Mouse (Mus musculus) lung, embryonic 15.5 days (tissue): ENCODE measurements at regions not wholly inside any gene's neighbourhood (a gene's known extent, or its start where the extent isn't known, plus 50 kb on each side); places are given as distances from the start of the nearest gene placed in this dataset.

ENCODE experiments used
- ATAC-seq: fragments of 200-750 bp; cut with Nextera tagmentation; 2 replicates; pipeline ENCODE4 v1.8.0; 2017; ENCODE audit warnings: moderate number of reproducible peaks, borderline replicate concordance; ENCODE audit not compliant: low FRiP score, low TSS enrichment; ENCODE audit errors: extremely low read depth
- H3K27ac ChIP-seq: fragments of 300-500 bp; sonication (generic); 2 replicates; pipeline ENCODE4 v1.5.1; 2015; ENCODE audit warnings: moderate library complexity, mild to moderate bottlenecking, inconsistent platforms
- H3K27me3 ChIP-seq: fragments of 300-500 bp; sonication (generic); 2 replicates; pipeline ENCODE4 v1.6.1; 2015; ENCODE audit warnings: inconsistent platforms
- H3K36me3 ChIP-seq: fragments of 300-500 bp; sonication (generic); 2 replicates; pipeline ENCODE4 v1.6.1; 2015; ENCODE audit warnings: inconsistent platforms
- H3K4me1 ChIP-seq: fragments of 300-500 bp; sonication (generic); 2 replicates; pipeline ENCODE4 v1.6.1; 2015; ENCODE audit warnings: inconsistent platforms
- H3K4me2 ChIP-seq: fragments of 300-500 bp; sonication (generic); 2 replicates; pipeline ENCODE4 v1.6.1; 2015; ENCODE audit warnings: inconsistent platforms, mild to moderate bottlenecking, moderate library complexity
- H3K4me3 ChIP-seq: fragments of 300-500 bp; sonication (generic); 2 replicates; pipeline ENCODE4 v1.5.1; 2015; ENCODE audit warnings: mild to moderate bottlenecking, inconsistent platforms
- H3K9ac ChIP-seq: fragments of 300-500 bp; sonication (generic); 2 replicates; pipeline ENCODE4 v1.6.1; 2015; ENCODE audit warnings: inconsistent platforms
- H3K9me3 ChIP-seq: fragments of 300-500 bp; sonication (generic); 2 replicates; pipeline ENCODE4 v1.6.1; 2016; ENCODE audit warnings: inconsistent platforms
- WGBS: fragments of 180-500 bp; shearing (Covaris S2); methylation state at CpG from one replicate; pipeline ENCODE4 v1.1.7; 2015; 5-methylcytosine and 5-hydroxymethylcytosine counted together

DNA sequence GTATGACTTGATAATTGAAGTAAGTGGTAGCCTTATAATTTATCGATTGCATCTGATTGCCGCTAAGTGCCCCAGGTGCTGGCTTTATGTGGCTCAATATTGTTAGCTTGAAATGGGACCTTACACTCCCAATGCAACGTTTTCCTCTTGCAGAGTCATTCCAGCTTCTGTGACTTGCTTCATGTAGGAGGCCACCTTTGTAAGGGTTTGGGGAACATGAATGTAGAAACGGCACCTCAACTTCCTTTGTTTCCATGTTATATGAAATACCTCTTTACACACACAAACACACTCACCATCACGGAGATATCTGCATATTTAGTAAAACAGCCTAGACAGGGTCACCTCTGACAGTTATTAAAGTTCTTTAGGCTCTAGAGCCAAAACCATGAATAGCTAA is 59.4 kb upstream of the Cep78 start:
- no peaks in the 10 kb centered on the region for H3K9me3 ChIP-seq
- H3K27me3 ChIP-seq = no peaks in the 10 kb centered on the region
- H3K27ac ChIP-seq = no peak overlapping the region
- no peaks in the 10 kb centered on the region for H3K4me1 ChIP-seq
- H3K4me2 ChIP-seq = no peak overlapping the region
- H3K36me3 ChIP-seq = no peaks in the 10 kb centered on the region
- no peak for ATAC-seq
- 75% methylated on average over 5 of the region's 5 CpGs for WGBS
- no peak overlapping the region for H3K9ac ChIP-seq
- no peak overlapping the region for H3K4me3 ChIP-seq

DNA sequence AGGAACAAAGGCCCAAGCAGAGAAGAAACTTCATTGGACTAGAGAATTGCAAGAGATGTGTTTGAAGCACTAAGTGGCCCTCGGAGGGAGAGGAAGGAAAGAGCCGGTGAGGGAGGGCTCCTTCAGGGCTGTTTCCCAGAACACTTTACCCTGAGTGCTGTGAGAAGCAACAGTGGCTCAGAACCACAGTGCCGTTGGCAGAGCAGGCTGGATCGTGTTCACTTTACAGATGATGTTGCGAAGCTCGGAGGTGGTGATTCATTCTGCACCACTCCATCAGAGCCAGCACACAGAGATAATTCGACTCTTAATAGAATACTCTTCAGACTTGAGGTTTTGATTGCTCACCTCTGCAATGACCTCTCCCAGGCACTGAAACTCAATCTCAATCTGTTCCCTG is 58.2 kb upstream of the Cep78 start:
- Histone ChIP-seq H3K4me1 (no peaks in the 10 kb centered on the region), H3K27me3 (no peaks in the 10 kb centered on the region), H3K36me3 (no peaks in the 10 kb centered on the region), H3K9me3 (no peaks in the 10 kb centered on the region), H3K4me3 (no peak overlapping the region), H3K9ac (no peak overlapping the region), H3K4me2 (no peak overlapping the region), H3K27ac (no peak overlapping the region)
- WGBS = 77% methylated on average over 7 of the region's 7 CpGs
- no peak for ATAC-seq

DNA sequence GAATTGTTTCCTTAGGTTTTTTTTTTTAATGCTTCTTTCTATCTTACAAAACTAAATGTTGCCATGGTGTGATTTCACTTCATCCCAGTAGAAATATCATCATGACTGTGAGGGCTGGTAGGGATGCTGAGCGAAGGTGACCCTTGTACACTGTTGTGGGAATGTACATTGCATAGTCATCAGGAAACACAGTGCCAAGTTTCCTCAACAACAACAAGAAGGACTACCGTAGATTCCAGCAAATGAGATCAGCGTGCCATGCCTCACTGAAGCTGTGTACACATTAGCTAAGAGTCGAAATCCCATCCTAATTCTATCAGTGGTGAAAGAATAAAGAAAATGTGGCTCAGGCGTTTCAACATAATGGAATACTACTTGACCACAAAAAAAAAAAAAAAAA is 57.1 kb upstream of the Cep78 start:
- 78% methylated on average over 5 of the region's 5 CpGs for whole genome bisulfite sequencing
- H3K27me3 ChIP-seq = no peaks in the 10 kb centered on the region

DNA sequence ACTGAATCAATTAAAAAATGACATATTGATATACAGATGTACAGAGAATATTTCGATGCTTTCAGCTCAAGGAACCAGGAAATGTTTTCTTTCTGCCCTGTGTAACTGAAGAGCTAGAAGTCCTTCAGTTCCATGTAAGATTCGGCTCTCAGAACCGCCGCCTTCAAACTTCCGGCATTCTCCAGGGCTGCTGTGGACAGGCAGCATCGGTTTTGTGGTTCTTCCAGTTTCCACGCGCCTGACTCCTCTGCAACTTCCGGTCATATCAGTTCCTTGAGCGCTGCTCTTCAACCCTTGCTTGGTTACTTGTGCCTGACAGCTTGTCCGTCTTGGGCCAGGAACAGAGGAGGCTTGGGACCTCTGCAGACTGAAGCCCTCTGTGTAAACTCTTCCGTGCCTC is 53.0 kb upstream of the Cep78 start:
- no peaks in the 10 kb centered on the region for H3K9me3 ChIP-seq
- H3K27ac ChIP-seq = no peak overlapping the region
- no peaks in the 10 kb centered on the region for H3K4me1 ChIP-seq
- no peaks in the 10 kb centered on the region for H3K27me3 ChIP-seq
- 0 out of 2 replicates have a peak overlapping the region, but pooled peaks have one; percentile 7 for H3K4me2 ChIP-seq
- ATAC-seq = no peak
- WGBS = 52% methylated on average over 12 of the region's 12 CpGs
- H3K9ac ChIP-seq = no peak overlapping the region
- H3K4me3 ChIP-seq = no peak overlapping the region
- no peaks in the 10 kb centered on the region for H3K36me3 ChIP-seq

More for the DNA sequence above, 57.1 kb upstream of the Cep78 start:
- H3K4me2 ChIP-seq = no peak overlapping the region
- no peaks in the 10 kb centered on the region for H3K4me1 ChIP-seq
- no peaks in the 10 kb centered on the region for H3K36me3 ChIP-seq
- H3K4me3 ChIP-seq = no peak overlapping the region
- no peak for ATAC-seq
- H3K27ac ChIP-seq = no peak overlapping the region
- no peak overlapping the region for H3K9ac ChIP-seq
- H3K9me3 ChIP-seq = no peaks in the 10 kb centered on the region
